Mouse (Mus musculus) liver, postnatal 0 days (tissue): Measurements from ENCODE around the gene Dnaaf1. TPM values are rescaled to one million over a fixed set of nuclear protein-coding genes. Genes with fewer than 3 reads are reported as not detected.

ENCODE experiments used
- ATAC-seq: fragments of 200-750 bp; cut with Nextera tagmentation; 2 replicates; pipeline ENCODE4 v1.8.0; 2017; ENCODE audit warnings: mild to moderate bottlenecking, moderate library complexity
- DNase-seq: peaks from one replicate; pipeline ENCODE4 v3.0.0-alpha.2; 2016
- H3K27ac ChIP-seq: fragments of 300-500 bp; sonication (generic); 2 replicates; pipeline ENCODE4 v1.5.1; 2014; ENCODE audit warnings: antibody characterized with exemption, moderate library complexity, mild to moderate bottlenecking, low read depth
- H3K27me3 ChIP-seq: fragments of 300-500 bp; sonication (generic); 2 replicates; pipeline ENCODE4 v1.6.1; 2014; ENCODE audit warnings: low read length, control low read depth, mixed read lengths; ENCODE audit not compliant: insufficient read depth
- H3K36me3 ChIP-seq: fragments of 300-500 bp; sonication (generic); replicated peaks from 2 replicates; pipeline ENCODE4 v1.6.1; 2014; ENCODE audit warnings: mild to moderate bottlenecking, control low read depth, low read length, moderate library complexity, mixed read lengths; ENCODE audit not compliant: insufficient read depth
- H3K4me1 ChIP-seq: fragments of 300-500 bp; sonication (generic); 2 replicates; pipeline ENCODE4 v1.6.1; 2014; ENCODE audit warnings: antibody characterized with exemption, mild to moderate bottlenecking, control low read depth; ENCODE audit not compliant: insufficient read depth
- H3K4me2 ChIP-seq: fragments of 300-500 bp; sonication (generic); 2 replicates; pipeline ENCODE4 v1.6.1; 2014; ENCODE audit warnings: low read depth, mild to moderate bottlenecking, low read length, moderate library complexity, mixed read lengths
- H3K4me3 ChIP-seq: fragments of 300-500 bp; sonication (generic); 2 replicates; pipeline ENCODE4 v1.5.1; 2014; ENCODE audit warnings: low read depth, low read length
- H3K9ac ChIP-seq: fragments of 300-500 bp; sonication (generic); replicated peaks from 2 replicates; pipeline ENCODE4 v1.6.1; 2014; ENCODE audit warnings: mild to moderate bottlenecking, moderate library complexity
- H3K9me3 ChIP-seq: fragments of 300-500 bp; sonication (generic); 2 replicates; pipeline ENCODE4 v1.6.1; 2016; ENCODE audit warnings: mild to moderate bottlenecking, control low read depth, low read length, mixed read lengths
- CTCF ChIP-seq: sonication (generic); IDR thresholded peaks from 2 replicates; pipeline ENCODE4 v1.5.1; 2016; ENCODE audit warnings: antibody characterized with exemption, low read depth
- EP300 ChIP-seq: IDR thresholded peaks from 2 replicates; pipeline ENCODE4 v1.6.1; 2016; ENCODE audit warnings: antibody characterized with exemption, low read depth, mild to moderate bottlenecking
- WGBS: fragments of 180-500 bp; shearing (Covaris S2); extraction: QIAGEN DNeasy Blood & Tissue Kit; methylation state at CpG from one replicate; pipeline ENCODE4 v1.1.7; 2014; ENCODE audit not compliant: insufficient replicate concordance; 5-methylcytosine and 5-hydroxymethylcytosine counted together
- polyA plus RNA-seq: library from polyadenylated mRNA; unstranded; fragments of >200 nt; fragmentation: Nextera tagmentation; extraction: Ambion mirVana; gene quantifications from 2 replicates; pipeline ENCODE4 v1.2.1, GENCODE M21; 2015

The Dnaaf1 gene
- polyA plus RNA-seq, 1 experiment from 2014 or later: not detected

DNA sequence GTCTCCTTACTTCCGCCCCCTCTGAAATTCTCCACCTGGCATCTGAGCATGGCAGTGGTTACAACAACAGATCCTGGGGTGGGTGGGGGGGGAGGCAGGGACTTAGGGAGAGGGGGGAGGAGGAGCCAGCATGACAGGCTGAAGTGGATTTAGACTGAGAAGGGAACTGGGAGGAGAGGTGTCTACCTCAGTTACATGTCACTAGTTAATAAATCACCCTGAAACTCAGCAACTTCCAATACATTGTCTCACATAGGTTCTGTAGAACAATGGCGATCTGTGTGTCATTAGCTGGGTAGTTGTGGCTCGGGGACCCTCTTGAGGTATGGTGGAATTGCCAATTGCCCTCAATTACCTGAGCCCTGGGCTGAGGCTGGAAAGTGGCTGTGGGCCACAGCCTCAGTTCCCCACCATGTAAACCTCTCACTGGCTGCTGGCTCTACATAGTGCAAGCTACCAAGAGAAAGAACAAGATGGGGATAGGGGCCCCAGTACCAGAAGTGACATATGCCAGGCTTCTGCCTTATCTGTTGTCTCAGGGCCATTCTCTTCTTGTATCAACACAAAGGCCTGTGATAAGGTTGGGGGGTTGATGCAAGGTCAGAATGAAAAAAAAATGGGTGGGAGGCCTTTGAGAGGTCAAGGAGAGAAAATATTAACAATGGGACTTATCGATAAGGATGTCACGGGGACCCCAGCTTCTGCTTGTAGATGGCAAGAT is 5.6 kb downstream of the Dnaaf1 start:
- Histone ChIP-seq H3K4me2 (no peak overlapping the region; the same call in 1 of the 2 replicates), H3K27me3 (no peaks in the 10 kb centered on the region), H3K27ac (no peak overlapping the region), H3K4me3 (no peak overlapping the region), H3K36me3 (no peaks in the 10 kb centered on the region), H3K4me1 (peaks cover 10% of the 10 kb centered on the region), H3K9me3 (no peaks in the 10 kb centered on the region), H3K9ac (no peak overlapping the region)
- WGBS: 51% methylated on average over 5 of the region's 5 CpGs
- no peak for DNase-seq
- TF ChIP-seq EP300 (no peak; the same call in 1 of the 2 replicates), CTCF (no peak)
- no peak for ATAC-seq

DNA sequence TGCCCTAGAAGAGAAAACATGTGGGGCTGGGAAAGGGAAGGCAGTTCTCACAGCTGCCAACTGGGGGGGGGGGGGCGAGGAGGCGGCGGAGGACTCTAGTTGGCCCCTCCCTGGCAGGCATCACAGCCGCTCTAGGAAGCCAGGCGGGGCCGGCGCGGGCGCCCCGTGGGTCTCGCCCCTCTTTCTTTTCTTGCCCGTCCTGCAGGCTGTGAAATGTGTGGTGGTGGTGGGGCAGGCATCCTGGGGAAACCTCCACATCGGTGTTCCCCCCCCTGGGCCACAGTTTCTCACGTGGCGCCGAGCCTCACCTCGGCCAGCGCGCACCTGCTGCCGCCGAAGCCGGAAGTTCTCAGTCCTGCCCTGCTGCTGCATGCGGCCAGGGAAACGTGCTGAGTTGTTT is 10.9 kb downstream of the Dnaaf1 start:
- DNase-seq (peak; percentile 57), ATAC-seq (peak; percentile 67; the same call in 1 of the 2 replicates)
- H3K4me1 ChIP-seq: peaks cover 9% of the 10 kb centered on the region
- peak overlapping the region; percentile 62 for H3K27ac ChIP-seq
- peak overlapping the region; percentile 72 for H3K4me2 ChIP-seq
- no peaks in the 10 kb centered on the region for H3K27me3 ChIP-seq
- no peak for TF ChIP-seq EP300
- TF ChIP-seq CTCF: no peak
- H3K9ac ChIP-seq: no peak overlapping the region
- WGBS: 8% methylated on average over 20 of the region's 24 CpGs
- no peaks in the 10 kb centered on the region for H3K9me3 ChIP-seq
- no peaks in the 10 kb centered on the region for H3K36me3 ChIP-seq
- peak overlapping the region; percentile 46 for H3K4me3 ChIP-seq

DNA sequence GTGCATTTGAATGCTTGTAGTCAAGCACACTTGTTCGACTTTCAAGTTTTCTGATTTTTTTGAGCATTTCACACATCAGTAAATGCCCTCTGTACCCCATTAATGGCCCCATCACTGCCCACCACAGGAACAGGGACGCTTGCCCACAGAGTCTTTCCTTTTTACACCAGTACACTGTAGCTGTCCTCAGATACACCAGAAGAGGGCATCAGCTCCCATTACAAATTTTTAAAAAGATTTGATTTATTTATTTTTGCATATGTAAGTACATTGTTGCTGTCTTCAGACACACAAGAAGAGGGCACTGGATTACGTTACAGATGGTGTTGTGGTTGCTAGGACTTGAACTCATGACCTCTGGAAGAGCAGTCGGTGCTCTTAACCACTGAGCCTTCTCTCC is 13.3 kb downstream of the Dnaaf1 start:
- 68% methylated on average over 4 of the region's 4 CpGs for WGBS
- Histone ChIP-seq H3K9me3 (no peaks in the 10 kb centered on the region), H3K9ac (no peak overlapping the region)

DNA sequence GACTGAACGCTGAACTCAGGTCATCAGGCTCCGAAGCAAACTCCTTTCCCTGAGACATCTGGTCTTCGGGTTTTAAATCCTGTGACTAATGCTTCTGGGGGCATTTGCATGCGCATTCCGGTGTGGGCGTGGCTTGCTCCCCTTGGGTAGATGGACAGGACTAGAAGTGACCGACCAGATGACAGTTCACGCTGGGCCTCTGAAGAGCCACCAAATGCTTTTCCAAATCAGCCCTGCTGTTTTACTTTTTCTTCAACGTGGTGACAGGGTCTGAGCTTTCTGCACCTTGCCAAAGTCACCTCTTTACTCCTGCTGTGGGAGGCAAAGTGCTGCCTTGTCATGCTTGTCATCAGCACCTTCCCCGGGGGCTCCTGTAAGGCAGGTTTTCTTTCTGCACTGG is 13.8 kb downstream of the Dnaaf1 start:
- H3K36me3 ChIP-seq: no peaks in the 10 kb centered on the region
- ATAC-seq: no peak

More for the DNA sequence above, 13.3 kb downstream of the Dnaaf1 start:
- ATAC-seq: no peak
- no peak for DNase-seq
- H3K4me1 ChIP-seq: peaks cover 7% of the 10 kb centered on the region; the same call in 1 of the 2 replicates
- H3K4me2 ChIP-seq: no peak overlapping the region
- no peaks in the 10 kb centered on the region for H3K36me3 ChIP-seq
- H3K27me3 ChIP-seq: no peaks in the 10 kb centered on the region
- no peak overlapping the region for H3K27ac ChIP-seq
- H3K4me3 ChIP-seq: no peak overlapping the region
- no peak for TF ChIP-seq EP300

DNA sequence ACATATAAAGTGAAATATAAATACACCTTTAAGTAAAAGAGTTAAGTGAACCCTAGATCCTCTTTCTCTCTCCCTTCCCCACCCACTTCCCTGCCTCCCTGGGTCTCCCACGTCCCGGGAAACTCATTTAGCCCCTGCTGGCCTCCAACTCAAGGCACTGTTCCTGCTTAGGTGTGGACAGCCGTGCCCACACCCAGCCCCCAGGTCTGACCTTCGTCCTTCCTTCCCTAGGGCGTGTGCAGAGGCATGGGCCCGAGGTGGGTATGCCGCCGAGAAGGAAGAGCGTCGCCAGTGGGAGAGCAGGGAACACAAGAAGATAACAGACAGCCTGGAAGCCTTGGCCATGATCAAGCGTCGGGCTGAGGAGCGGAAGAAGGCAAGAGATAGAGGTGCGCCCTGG is 15.3 kb downstream of the Dnaaf1 start:
- no peaks in the 10 kb centered on the region for H3K9me3 ChIP-seq
- no peak overlapping the region for H3K4me2 ChIP-seq
- H3K4me3 ChIP-seq: no peak overlapping the region
- TF ChIP-seq EP300: no peak
- TF ChIP-seq CTCF: no peak
- no peak overlapping the region for H3K27ac ChIP-seq
- H3K27me3 ChIP-seq: no peaks in the 10 kb centered on the region
- DNase-seq: no peak
- H3K4me1 ChIP-seq: peaks cover 7% of the 10 kb centered on the region; the same call in 1 of the 2 replicates
- H3K36me3 ChIP-seq: no peaks in the 10 kb centered on the region
- no peak overlapping the region for H3K9ac ChIP-seq
- ATAC-seq: no peak
- WGBS: 64% methylated on average over 14 of the region's 14 CpGs

More for the DNA sequence above, 13.8 kb downstream of the Dnaaf1 start:
- DNase-seq: no peak
- no peak overlapping the region for H3K4me3 ChIP-seq
- no peak overlapping the region for H3K4me2 ChIP-seq
- H3K9ac ChIP-seq: no peak overlapping the region
- H3K27me3 ChIP-seq: no peaks in the 10 kb centered on the region
- TF ChIP-seq CTCF (no peak), EP300 (no peak)
- WGBS: 47% methylated on average over 10 of the region's 10 CpGs
- peaks cover 7% of the 10 kb centered on the region; the same call in 1 of the 2 replicates for H3K4me1 ChIP-seq
- no peaks in the 10 kb centered on the region for H3K9me3 ChIP-seq
- no peak overlapping the region for H3K27ac ChIP-seq

DNA sequence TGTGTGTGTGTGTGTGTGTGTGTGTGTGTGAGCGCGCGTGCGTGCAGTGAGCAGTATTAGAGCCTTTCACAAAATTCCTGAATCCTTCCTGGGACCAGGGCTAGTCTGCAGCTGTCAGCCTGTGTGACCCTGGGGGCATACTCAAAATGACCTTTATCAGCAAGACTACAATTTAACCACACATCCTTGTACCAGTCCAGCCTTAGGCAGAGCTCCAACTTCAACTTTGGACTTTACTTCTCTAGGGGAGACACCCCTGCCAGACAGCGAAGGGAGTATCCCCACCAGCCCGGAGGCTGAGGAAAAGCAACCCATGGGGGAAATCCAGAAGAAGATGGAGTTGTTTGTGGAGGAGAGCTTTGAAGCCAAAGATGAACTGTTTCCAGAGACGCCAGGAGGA is 16.4 kb downstream of the Dnaaf1 start:
- H3K4me3 ChIP-seq: no peak overlapping the region
- H3K27me3 ChIP-seq: no peaks in the 10 kb centered on the region
- no peak for TF ChIP-seq EP300
- TF ChIP-seq CTCF: no peak
- no peak overlapping the region for H3K27ac ChIP-seq
- no peaks in the 10 kb centered on the region for H3K9me3 ChIP-seq
- ATAC-seq: no peak
- H3K9ac ChIP-seq: no peak overlapping the region
- H3K36me3 ChIP-seq: no peaks in the 10 kb centered on the region
- H3K4me2 ChIP-seq: no peak overlapping the region
- WGBS: 79% methylated on average over 7 of the region's 7 CpGs
- no peak for DNase-seq
- H3K4me1 ChIP-seq: no peaks in the 10 kb centered on the region
